Mouse (Mus musculus) left cerebral cortex, postnatal 10 days (tissue): Measurements from ENCODE around the gene Nde1. TPM values are rescaled to one million over a fixed set of nuclear protein-coding genes. Genes with fewer than 3 reads are reported as not detected.
A peak's percentile ranks its signal among the peaks of the same experiment; 100 is the strongest.
"Not testable (repeated sequence)": the region's sequence is repeated elsewhere in the genome, so short reads cannot be mapped to it uniquely, and the experiment has no call there.

ENCODE experiments used
- DNase-seq, 2 experiments: peaks; one replicate each; pipeline ENCODE4 v3.0.0; 2021 to 2022; ENCODE audit warnings: low spot score in 2 of 2, mixed read lengths in 1 of 2; ENCODE audit errors: extremely low spot score in 1 of 2
- intact Hi-C: fragments of 180-260 bp; cut with DNase I; formaldehyde crosslinking; loops from one replicate; pipeline ENCODE4 v1.15.1; 2025
- total RNA-seq, 2 experiments: library from RNA; stranded (reverse); gene quantifications; 2 replicates each; pipeline ENCODE4 v1.2.3; 2021

Gene Nde1
- 10 to 100 TPM; 13.2 to 17.0 TPM for total RNA-seq

DNA sequence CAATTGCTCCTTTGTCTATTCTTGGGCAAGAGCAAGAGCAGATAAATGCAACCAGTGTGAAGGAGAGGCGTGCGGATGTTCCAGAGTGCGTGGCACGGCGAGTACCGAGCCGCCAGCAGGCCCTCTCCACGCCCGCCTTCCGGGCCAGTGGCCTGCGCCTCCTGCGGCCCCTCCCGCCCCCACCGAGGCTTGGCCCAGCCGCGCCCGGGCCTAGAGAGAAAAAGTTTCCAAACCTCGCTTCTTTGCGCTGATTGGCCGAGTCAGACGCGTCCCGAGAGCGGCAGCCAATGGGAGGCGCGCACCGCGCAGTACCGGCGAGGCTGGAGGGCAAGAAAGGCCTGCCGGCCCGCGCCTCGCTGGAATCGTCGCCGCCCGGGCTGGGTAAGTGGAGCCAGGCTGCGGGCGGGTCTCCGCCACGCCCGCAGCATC lies at the start of gene Nde1, which contains the start of gene Marf1:
Gene Nde1 (plus strand): TSS at position 288 of the 429 bp plus-strand sequence.
Gene Marf1 (minus strand): TSS at position 364 of the 429 bp plus-strand sequence.
- DNase-seq = peak; percentile 66 to 93
- intact Hi-C loops = no loop called here

DNA sequence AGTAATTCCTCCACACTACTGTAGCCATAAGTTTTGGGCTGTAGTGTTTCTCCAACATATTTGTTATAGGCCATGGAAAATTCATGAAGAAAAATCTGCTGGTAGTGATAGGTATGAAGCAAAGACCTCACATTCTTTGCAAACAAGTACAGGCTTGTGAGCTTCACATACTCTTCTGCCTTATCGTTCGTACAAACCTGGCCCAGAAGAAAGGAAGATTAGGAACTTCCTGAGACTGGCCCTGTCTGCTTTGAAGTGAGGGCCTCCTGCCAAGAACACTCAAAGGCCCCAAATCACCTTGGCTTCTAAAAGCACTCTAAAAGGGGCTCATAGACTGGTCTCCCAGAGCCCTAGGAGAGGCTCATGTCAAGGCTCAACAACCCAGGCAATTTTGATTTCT lies 45.8 kb upstream of the Nde1 start:
- no peak for DNase-seq
- intact Hi-C loops = no loop called here

DNA sequence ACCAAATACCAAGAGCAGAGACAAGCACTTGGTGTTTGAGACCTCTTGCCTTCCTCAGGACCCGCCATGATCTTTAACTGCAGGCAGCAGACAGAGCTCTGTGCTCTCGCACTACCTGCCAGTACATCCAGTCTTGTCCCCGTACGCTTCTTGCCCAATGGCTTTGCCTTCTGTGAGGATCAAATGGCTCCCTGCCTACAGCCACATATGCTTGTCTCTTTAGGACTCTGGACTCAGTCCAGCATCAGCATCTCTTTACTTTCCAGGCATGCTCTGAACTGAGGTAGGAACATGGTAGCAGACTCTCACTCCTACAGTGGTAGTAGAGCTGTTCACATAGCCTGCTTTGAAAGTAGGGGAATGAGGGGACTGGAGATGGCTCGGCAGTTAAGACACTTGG lies 42.1 kb upstream of the Nde1 start:
- intact Hi-C loops = loop anchor here (10.0 kb wide), 1 partner anchor 286 kb away; no protein-coding TSS in a partner anchor

DNA sequence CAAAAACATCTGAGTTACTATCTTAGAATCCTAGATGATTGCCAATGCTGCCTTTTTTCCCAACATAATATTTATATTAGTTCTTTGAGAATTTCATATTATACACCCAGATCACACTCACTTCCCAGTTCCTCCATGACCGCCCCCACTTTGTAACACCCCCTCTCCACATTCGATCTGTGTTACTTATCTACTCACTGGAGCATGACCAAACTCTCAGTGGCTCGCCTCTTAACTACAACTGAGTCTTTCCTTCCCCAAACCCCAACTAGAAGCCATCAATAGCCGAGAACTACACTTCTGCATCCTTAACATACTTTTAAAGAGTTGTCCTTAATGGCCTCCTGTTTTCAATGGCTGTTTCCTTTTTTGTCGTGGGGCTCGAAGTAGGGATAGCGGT lies 41.5 kb upstream of the Nde1 start:
- no peak for DNase-seq
- intact Hi-C loops = loop anchor here (10.0 kb wide), 1 partner anchor 287 kb away; no protein-coding TSS in a partner anchor

More for the DNA sequence above, 42.1 kb upstream of the Nde1 start:
- DNase-seq = no peak

DNA sequence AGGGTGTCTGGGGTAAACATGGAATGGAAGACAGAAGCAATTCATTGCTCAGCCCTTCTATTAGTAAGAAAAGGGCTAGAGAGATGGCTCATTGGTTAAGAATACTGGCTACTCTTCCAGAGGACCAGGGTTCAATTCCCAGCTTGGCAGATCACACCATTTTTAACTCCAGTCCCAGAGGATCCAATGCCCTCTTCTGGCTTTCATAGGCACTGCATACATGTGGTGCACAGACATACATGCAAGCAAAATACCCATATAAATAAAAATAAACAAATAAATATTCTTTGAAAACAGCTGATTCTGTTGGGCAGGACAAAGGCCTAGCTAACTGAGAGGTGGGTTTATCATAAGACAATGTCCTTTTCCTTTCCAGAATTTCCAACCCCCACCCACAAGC lies 40.5 kb upstream of the Nde1 start:
- DNase-seq = no peak
- intact Hi-C loops = loop anchor here (10.0 kb wide), 1 partner anchor 288 kb away; no protein-coding TSS in a partner anchor

DNA sequence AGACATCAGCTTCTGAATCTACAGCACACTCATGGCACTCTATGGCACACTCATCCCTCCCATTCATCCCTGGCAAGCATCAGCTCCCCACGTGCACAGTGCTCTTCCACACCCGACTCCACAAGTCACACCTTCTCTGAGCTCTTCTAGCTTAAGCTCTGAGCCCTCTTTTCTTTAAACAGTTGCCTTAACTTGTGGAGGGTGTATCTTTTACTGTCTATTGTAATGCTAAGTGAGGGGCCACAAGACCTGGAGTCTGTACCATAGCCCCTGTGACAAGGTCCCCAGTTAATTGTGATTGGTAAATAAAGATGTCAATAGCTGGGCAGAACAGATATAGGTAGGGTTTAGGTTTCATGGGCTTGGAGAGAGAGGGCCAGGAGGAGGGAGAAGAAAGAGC lies 39.2 kb upstream of the Nde1 start:
- intact Hi-C loops = loop anchor here (10.0 kb wide), 1 partner anchor 289 kb away; no protein-coding TSS in a partner anchor
- DNase-seq = no peak

DNA sequence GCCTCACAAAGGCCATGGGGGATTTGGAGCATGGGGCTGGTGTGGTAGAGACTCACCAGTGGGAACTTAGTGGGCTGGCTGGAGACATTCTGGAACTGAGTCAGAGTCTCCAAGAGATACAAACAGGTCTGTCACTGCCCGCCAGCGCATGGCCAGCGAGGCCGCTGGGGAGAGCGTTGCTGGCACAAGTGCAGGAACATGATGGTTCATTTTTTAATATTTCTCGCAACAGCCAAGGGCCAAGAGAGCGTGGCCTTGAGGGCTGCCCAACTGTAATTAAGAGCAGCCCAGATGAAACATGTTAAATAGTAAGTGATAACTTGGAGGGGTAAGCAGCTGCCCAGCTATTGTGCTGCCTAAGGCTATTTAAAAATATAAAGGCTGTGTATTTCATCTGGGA lies 38.4 kb upstream of the Nde1 start:
- intact Hi-C loops = loop anchor here (10.0 kb wide), 1 partner anchor 290 kb away; no protein-coding TSS in a partner anchor
- DNase-seq = no peak

DNA sequence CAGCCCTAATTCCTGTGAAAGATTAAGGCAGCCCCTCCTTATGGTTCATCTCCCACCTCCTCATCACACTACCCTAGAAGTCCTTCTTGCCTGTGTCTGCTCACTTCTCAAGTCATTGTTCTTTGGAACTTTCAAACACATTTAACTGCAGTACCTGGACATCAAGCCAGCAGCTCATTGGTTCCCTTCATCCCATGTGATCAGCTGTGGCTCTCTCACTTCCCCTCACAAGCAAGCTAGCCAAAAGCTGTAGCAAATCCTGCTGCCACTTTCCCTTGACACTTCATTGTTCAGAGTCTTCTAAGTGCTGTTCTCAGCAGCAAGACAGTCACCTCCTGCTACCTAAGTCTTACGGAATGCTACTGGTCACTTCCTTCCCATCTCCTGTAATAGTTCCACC lies 37.8 kb upstream of the Nde1 start:
- intact Hi-C loops = loop anchor here (10.0 kb wide), 1 partner anchor 290 kb away; no protein-coding TSS in a partner anchor

DNA sequence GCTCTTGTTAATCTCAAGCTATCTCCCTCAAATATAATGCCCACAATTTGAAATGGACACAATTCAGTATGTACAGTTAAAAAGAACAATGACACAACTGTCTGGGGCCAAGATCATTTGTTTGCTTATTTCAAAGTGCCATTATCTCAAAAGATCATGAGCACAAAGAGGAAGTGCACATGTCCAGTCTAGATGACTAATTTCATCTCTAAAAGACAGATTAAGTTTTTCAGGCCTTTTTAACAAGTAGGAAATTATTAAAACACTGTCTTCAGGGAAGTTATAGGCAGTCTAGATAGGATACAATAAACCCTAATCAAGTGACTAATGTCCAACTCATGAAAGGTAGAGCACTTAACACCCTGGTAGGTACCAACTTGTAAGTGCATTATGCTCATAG lies 34.1 kb upstream of the Nde1 start:
- DNase-seq = no peak
- intact Hi-C loops = loop anchor here (10.0 kb wide), 1 partner anchor 294 kb away; no protein-coding TSS in a partner anchor

More for the DNA sequence above, 37.8 kb upstream of the Nde1 start:
- DNase-seq = no peak

DNA sequence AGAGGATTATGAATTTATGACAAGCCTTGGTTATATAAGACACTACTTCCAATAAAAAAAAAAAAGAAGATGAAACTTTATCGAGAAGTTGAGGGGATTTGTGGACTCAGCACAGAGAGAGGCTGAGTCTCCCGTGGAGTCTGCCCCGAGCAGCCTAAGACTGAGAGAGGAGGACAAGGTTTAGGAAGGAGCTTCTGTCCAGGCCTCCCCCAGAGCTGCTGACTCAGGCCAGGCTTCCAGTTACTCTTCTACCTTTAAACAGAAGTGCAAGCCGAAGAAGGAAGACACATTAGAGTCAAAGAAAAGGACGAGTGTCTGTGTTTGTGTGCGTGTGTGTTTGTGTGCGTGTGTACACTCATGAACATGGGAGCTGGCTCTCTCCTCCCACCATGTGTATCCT lies 32.3 kb upstream of the Nde1 start:
- intact Hi-C loops = no loop called here
- no peak for DNase-seq

DNA sequence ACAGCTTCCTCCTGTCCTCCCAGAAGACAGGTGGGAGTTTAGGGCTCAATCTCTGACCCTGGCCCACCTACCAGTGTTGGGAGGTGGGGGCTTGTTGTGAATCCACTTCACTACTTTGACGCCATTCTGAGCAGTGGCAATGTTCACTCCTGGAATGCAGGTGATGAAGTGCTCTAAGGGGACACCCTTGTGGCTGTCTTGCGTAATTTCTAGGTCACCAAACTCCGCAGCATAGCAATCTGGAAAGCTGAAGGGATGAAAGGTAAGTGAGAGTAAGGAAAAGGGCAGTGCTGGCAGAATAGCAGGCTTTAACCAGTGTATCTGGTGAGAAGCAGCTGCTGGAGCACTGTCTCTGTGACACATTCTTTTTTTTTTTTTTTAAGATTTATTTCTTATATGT lies 31.7 kb upstream of the Nde1 start:
- intact Hi-C loops = no loop called here

DNA sequence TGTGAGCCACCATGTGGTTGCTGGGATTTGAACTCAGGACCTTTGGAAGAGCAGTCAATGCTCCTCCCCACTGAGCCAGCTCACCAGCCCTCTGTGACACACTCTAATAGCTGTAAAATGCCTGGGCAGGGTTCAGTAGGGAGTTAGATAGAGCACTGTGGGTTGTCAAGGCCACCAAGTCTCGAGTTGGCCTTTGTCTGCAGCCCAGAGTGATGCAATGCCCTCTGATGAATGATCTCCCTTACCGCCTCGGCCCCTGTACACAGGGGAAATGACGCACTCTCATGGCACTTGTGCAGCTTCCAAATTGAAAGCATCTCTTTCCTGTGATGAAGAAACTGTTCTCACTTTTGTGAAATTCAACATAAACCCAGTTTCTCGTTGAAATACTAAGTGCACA lies 31.2 kb upstream of the Nde1 start:
- intact Hi-C loops = no loop called here
- no peak for DNase-seq

More for the DNA sequence above, 31.7 kb upstream of the Nde1 start:
- DNase-seq = no peak

DNA sequence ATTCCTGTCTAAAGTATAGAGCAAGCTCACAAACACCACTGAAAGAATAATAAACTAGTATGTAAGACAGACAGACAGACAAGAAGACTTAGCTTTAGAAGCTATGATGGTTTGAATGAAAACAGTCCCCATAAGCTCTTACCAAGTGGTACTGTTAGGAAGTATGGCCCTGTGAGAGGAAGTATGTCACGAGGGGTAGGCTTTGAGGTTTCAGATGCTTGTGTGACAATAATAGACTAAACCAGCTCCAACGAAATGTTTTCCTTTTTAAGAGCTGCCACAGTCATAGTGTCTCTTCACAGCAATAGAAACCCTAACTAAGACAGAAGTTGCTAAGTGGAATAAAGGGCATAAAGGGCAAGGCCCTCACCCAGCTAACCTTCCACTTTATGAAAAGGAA lies 28.1 kb upstream of the Nde1 start:
- intact Hi-C loops = no loop called here
- no peak for DNase-seq

DNA sequence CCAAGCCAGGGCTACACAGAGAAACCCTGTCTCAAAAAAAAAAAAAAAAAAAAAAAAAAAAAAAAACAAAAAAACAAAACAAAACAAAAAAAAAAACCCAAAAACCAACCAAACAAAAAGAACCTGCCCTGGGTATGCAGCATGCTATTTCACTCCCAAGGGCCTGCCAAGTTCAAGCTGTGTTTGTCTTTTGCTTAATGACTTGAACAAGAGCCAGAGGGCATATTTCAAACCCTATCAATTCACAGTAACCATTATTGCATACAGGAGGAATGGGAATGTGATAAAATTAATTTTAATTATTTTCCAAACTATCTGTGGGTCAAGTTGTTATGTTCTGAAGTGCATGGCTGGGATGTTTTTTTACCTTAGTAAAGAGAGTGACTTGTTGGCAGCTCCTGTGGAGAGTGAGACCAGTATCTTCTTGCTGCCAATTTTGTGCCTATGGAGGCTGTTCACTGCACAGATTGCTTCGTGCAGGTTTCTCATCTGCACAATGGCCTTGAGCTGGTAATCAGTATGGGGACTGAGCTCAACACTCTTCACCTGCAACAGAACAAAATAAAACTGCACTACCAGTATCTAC lies 25.0 kb upstream of the Nde1 start:
- intact Hi-C loops = no loop called here
- no peak for DNase-seq

DNA sequence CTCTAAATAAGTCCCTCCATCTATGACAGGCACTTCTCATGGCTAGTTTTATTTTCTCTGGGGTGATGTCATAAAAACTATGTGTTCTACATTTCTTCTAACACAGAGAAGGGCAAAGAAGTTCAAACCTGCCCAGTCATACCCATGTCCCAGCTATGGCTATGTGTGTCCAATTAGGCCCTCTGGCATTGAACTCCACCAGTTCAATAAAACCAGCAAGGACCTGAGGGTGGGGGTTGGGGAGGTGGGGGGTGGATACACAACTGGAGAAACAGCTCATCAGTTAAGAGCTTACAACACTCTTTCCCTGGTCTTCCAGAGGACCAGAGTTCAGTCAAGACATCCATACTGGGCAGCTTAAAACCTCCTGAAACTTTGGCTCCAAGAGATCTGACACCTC lies 24.0 kb upstream of the Nde1 start:
- intact Hi-C loops = no loop called here

DNA sequence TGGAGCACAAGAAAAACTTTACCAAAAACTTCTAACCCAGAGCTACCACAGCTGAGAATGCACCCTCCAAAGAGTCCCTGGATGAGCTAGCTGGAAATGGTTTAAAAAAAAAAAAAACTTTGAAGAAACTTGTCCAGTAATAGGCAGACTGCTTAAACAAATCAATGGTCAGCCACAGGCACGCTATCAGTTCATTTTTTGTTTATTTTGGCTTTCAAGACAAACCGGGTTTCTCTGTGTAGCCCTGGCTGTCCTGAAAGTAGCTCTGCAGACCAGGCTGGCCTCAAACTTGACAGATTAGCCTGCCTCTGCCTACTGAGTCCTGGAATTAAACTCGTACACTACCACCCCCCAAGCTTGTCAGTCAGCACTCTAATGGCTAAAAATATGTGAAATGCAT lies 19.8 kb upstream of the Nde1 start:
- intact Hi-C loops = no loop called here
- DNase-seq = no peak

More for the DNA sequence above, 24.0 kb upstream of the Nde1 start:
- no peak for DNase-seq

DNA sequence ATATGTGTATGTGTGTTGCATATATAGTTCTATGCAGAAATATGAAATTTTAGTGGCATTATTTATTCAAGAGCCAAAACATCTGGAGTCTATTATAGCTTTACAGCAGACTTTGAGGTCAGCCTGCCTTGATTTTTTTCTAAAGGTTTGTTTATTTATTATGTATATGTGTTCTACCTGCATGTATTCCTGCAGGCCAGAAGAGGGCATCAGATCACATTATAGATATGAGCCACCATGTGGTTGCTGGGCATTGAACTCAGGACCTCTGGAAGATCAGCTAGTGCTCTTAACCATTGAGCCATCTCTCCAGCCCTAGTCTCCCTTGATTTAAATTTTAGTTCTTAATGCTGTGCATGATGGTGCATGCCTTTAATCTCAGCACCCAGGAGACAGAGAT lies 15.4 kb upstream of the Nde1 start:
- DNase-seq = no peak
- intact Hi-C loops = no loop called here

DNA sequence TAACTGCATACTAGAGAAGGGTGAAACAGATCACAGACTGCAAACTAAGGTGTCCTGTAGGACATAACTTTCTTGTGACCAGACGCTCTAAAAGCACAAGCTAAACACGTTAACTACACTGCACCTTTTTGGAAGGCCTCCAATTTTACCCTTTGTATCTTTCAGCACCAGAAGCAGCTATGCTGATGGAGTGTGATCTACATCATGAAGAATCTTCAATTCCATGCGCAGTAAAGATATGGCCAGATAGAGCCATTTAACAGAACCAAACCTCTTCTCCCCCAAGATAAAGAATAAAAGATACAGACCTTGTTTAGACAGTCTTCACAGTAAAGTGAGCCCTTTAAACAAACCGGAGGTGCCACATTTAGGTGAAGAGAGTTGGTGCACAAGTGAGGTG lies 11.4 kb upstream of the Nde1 start:
- intact Hi-C loops = no loop called here
- no peak for DNase-seq

DNA sequence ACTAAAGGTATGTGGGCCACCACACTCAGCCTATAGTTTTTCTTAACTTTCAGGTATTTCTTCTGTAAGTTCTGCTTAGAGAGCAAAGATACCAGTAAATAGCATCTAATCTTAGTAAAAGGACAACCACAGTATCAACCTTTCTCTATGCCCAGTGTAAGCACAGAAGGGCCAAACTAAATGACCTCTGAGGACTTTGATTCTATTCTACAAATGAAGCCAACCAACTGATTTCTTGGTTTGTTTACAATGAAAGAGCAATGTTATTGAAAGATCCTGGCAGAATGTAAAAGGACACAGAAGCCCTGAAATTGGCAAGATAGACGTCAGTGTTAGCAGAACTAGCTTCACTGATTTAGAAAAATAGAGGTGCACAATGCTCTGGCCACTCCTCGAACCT lies 7.4 kb upstream of the Nde1 start:
- intact Hi-C loops, DNase-seq: not testable (repeated sequence)

DNA sequence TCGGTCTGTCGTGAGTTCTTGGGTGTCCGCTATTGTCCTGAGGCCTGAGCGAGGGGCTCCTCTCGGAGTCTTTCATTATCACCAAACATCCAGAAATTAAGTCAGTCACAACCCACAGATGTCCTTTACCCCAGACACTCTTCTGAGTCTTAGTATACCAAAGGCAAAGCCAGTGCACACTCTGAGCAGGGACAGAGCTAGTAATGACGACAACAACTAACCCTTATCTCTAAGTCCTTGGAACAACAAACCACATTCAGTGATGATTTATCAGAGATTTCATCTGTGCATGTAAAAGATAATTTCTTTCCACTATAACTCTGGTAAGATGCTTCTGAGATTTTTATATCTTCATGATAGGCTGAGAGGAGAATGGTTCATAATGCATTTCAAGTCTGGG lies 6.8 kb upstream of the Nde1 start:
- intact Hi-C loops = no loop called here
- DNase-seq = no peak

DNA sequence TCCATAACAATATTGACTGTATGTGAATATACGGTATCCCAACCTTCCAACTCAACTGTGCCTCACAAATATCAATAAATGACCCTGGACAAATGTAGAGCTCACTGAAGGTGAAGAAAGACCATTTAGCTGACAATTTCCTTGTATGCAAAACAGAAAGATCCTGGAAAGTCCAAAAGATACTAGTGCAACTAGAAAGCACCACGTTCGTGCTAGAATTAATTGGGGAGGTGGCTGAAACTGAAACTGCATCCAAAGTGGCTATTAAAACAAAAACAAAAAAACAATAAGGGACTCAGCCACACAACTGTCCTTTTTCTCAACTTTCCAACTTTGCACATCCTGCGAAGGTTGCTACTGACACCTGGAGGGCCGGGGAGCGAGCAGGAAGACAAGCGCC lies 4.5 kb upstream of the Nde1 start:
- intact Hi-C loops = no loop called here
- DNase-seq = no peak
